ENCODE assay signal across 9 mouse cellular contexts in the genomic region with DNA sequence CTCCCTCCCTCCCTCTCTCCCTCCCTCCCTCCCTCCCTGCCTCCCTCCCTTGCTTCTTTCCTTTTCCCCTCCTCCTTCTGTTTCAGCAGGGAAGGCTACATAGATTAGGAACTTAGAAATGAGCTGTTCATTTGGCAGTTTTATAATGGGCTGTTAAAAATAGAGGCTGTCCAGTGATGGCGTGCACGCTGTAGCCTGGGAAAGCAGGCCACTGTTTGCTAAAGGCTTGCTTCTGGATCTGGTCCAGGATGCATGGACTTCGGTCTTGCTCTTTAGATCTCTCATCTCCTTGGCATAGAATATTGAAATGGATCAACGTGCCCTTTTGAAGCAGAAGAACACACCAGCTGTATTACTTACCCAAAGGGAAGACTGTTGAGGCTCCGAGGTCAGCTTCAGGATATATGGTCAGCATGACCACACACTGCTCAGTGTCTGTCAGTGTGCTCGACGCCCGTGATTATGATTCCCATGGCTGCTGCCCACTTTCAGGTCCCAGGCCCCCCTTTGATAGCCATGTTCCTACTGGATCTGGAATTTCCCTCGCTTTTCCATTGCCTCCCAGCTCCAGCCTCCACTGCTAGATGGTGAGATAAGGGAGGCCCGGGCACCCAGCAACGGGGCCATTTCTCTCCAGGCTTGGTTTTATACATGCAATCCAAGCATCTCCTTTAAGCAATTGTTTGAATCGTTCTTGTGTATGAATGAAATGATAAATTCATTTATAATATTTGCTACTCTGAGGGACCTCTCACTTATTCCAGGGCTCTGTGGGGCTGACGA. TPM values are rescaled to one million over a fixed set of nuclear protein-coding genes. Genes with fewer than 3 reads are reported as not detected.
DNase-seq lines count a peak whose midpoint lies in the region; ATAC-seq and TF ChIP-seq lines count a peak whose summit lies in the region.
"Had no signal": no experiment of that assay in that cellular context is flagged by ENCODE, and none has a peak within 500 bp of the region (broad histone marks: within the 10 kb centered on the region; RNA-seq: fewer than 3 reads in every experiment).

No protein-coding gene starts in this region.

- TF ChIP-seq CTCF in kidney, postnatal 0 days (IDR thresholded peaks at IDR 0.05; ENCODE audit: low read depth) = no peak
- TF ChIP-seq CTCF in midbrain, postnatal 0 days (IDR thresholded peaks at IDR 0.05) = no peak

- H3K27ac ChIP-seq in heart, embryonic 16.5 days (ENCODE audit: low read length) = peak overlapping the region; percentile 81
- no peak overlapping the region for H3K27ac ChIP-seq in kidney, postnatal 0 days
- H3K27ac ChIP-seq in midbrain, postnatal 0 days (ENCODE audit: low read depth, low read length) = no peak overlapping the region
- H3K27ac ChIP-seq: neural tube, embryonic 12.5 days had no signal

- H3K9me3 ChIP-seq in heart, embryonic 16.5 days (replicated peaks; ENCODE audit: control insufficient read depth, low read length) = no peaks in the 10 kb centered on the region
- H3K9me3 ChIP-seq in kidney, postnatal 0 days (replicated peaks; ENCODE audit: low read length) = no peaks in the 10 kb centered on the region
- H3K9me3 ChIP-seq in midbrain, postnatal 0 days (ENCODE audit: low read length) = no peaks in the 10 kb centered on the region
- H3K9me3 ChIP-seq: neural tube, embryonic 12.5 days had no signal

- H3K4me2 ChIP-seq in heart, embryonic 16.5 days (ENCODE audit: low read depth, low read length) = no peak overlapping the region
- H3K4me2 ChIP-seq in kidney, postnatal 0 days (ENCODE audit: low read length) = no peak overlapping the region
- H3K4me2 ChIP-seq in midbrain, postnatal 0 days (ENCODE audit: low read depth, low read length, poor library complexity, severe bottlenecking) = no peak overlapping the region
- H3K4me2 ChIP-seq: neural tube, embryonic 12.5 days had no signal

- H3K36me3 ChIP-seq in heart, embryonic 16.5 days (ENCODE audit: control insufficient read depth, insufficient read depth) = no peaks in the 10 kb centered on the region
- H3K36me3 ChIP-seq in kidney, postnatal 0 days (ENCODE audit: insufficient read depth, low read length) = no peaks in the 10 kb centered on the region
- H3K36me3 ChIP-seq in midbrain, postnatal 0 days (ENCODE audit: insufficient read depth, low read length) = no peaks in the 10 kb centered on the region
- H3K36me3 ChIP-seq: neural tube, embryonic 12.5 days had no signal

- peak; percentile 34 for DNase-seq in gastrocnemius, adult 18-20 months (ENCODE audit: low spot score)
- no peak for DNase-seq in gastrocnemius, postnatal 25 days
- DNase-seq in kidney, postnatal 0 days (ENCODE audit: low spot score) = peak; percentile 55
- peak; percentile 57 to 83 for DNase-seq in lung, postnatal 4 days
- no peak for DNase-seq in cerebellum, postnatal 14 days
- DNase-seq in adrenal gland, postnatal 10 days = no peak
- no peak for DNase-seq in midbrain, postnatal 0 days (ENCODE audit: low spot score)

- peak; percentile 73 for ATAC-seq in heart, embryonic 16.5 days (replicated peaks; ENCODE audit: extremely low read depth, insufficient read depth, low FRiP score)
- 0 out of 2 replicates have a peak, but pooled peaks have one; percentile 19 for ATAC-seq in kidney, postnatal 0 days (replicated peaks; ENCODE audit: low FRiP score, low read depth)
- ATAC-seq in midbrain, postnatal 0 days (ENCODE audit: low FRiP score) = no peak

- H3K4me3 ChIP-seq in heart, embryonic 16.5 days (ENCODE audit: low read length) = no peak overlapping the region
- H3K4me3 ChIP-seq in kidney, postnatal 0 days (replicated peaks; ENCODE audit: low read depth, low read length) = no peak overlapping the region
- H3K4me3 ChIP-seq in midbrain, postnatal 0 days (ENCODE audit: low read depth, low read length) = no peak overlapping the region
- H3K4me3 ChIP-seq: neural tube, embryonic 12.5 days had no signal

- H3K4me1 ChIP-seq in heart, embryonic 16.5 days (ENCODE audit: control insufficient read depth, insufficient read depth, low read length) = peaks cover 9% of the 10 kb centered on the region; the same call in 1 of the 2 replicates
- H3K4me1 ChIP-seq in kidney, postnatal 0 days (replicated peaks; ENCODE audit: insufficient read depth, low read length) = peaks cover 4% of the 10 kb centered on the region; the same call in 1 of the 2 replicates
- no peaks in the 10 kb centered on the region for H3K4me1 ChIP-seq in midbrain, postnatal 0 days (ENCODE audit: insufficient read depth, low read length)

- H3K9ac ChIP-seq in heart, embryonic 16.5 days (ENCODE audit: low read length) = no peak overlapping the region; the same call in 1 of the 2 replicates
- H3K9ac ChIP-seq in kidney, postnatal 0 days (ENCODE audit: low read depth, low read length) = no peak overlapping the region
- no peak overlapping the region for H3K9ac ChIP-seq in midbrain, postnatal 0 days (replicated peaks; ENCODE audit: low read length, poor library complexity, severe bottlenecking)
- H3K9ac ChIP-seq: neural tube, embryonic 12.5 days had no signal

- 41% methylated on average over 13 of the region's 13 CpGs for WGBS in heart, embryonic 16.5 days
- WGBS in kidney, postnatal 0 days = 43% methylated on average over 13 of the region's 13 CpGs
- WGBS in midbrain, postnatal 0 days = 79% methylated on average over 13 of the region's 13 CpGs

- H3K27me3 ChIP-seq in heart, embryonic 16.5 days (ENCODE audit: control insufficient read depth, insufficient read depth, low read length) = no peaks in the 10 kb centered on the region
- H3K27me3 ChIP-seq in kidney, postnatal 0 days (ENCODE audit: insufficient read depth, low read length) = no peaks in the 10 kb centered on the region
- no peaks in the 10 kb centered on the region for H3K27me3 ChIP-seq in midbrain, postnatal 0 days (ENCODE audit: insufficient read depth, low read length)
- H3K27me3 ChIP-seq: neural tube, embryonic 12.5 days had no signal

RNA-seq across cellular contexts. Expression of a gene that starts 12.1 kb away (rescaled TPM):
- 1 to 10 TPM; 7.1 to 8.8 TPM for total RNA-seq in gastrocnemius, adult 18-20 months (2021)
- total RNA-seq in gastrocnemius, postnatal 25 days (2021) = 1 to 10 TPM; 7.5 to 8.1 TPM
- 10.0 and 11.2 TPM in 2 replicates for polyA plus RNA-seq in heart, embryonic 16.5 days (2015; fragmentation: Nextera tagmentation; extraction: Ambion mirVana)
- 51.0 and 63.1 TPM in 2 replicates for polyA plus RNA-seq in kidney, postnatal 0 days (2015; fragmentation: Nextera tagmentation; extraction: Ambion mirVana)
- 10 to 100 TPM; 25.1 to 32.3 TPM for total RNA-seq in adrenal gland, postnatal 10 days (2021)
- total RNA-seq in midbrain, postnatal 0 days (2014; rRNA removed) = 44.6 and 66.6 TPM in 2 replicates
- 24.6 and 25.5 TPM in 2 replicates for polyA plus RNA-seq in midbrain, postnatal 0 days (2015; fragmentation: Nextera tagmentation; extraction: Ambion mirVana)

Comparison
In these comparisons a context has a peak if more than half of its experiments do, and no peak if none do; other contexts are left out.
1. DNase-seq: peak in gastrocnemius, adult 18-20 months (single experiment), kidney, postnatal 0 days (single experiment) and lung, postnatal 4 days (2 of 2); none in gastrocnemius, postnatal 25 days (single experiment), cerebellum, postnatal 14 days (0 of 2), adrenal gland, postnatal 10 days (single experiment) and midbrain, postnatal 0 days (single experiment).